ENCODE assay signal across 8 mouse cellular contexts in genomic region chr3:85707421-85707820, GRCm38 (mm10).
DNase-seq lines count a peak whose midpoint lies in the region; ATAC-seq and TF ChIP-seq lines count a peak whose summit lies in the region.

No protein-coding gene starts in this region.

- no peak for TF ChIP-seq EP300 in MEL (IDR thresholded peaks at IDR 0.05; ENCODE audit: low read depth in 1 of 2, low read length in 2 of 2)

- no peaks in the 10 kb centered on the region for H3K36me3 ChIP-seq in liver, embryonic 12.5 days
- no peaks in the 10 kb centered on the region for H3K36me3 ChIP-seq in MEL (ENCODE audit: control insufficient read depth in 1 of 2, insufficient read depth in 2 of 2, low read length in 2 of 2)

- H3K4me1 ChIP-seq in liver, embryonic 12.5 days: peaks cover 16% of the 10 kb centered on the region; the same call in 1 of the 2 replicates
- peaks cover 0 to 3% of the 10 kb centered on the region in 2 experiments; a peak in 1 of 4 replicates for H3K4me1 ChIP-seq in MEL (ENCODE audit: control insufficient read depth in 1 of 2, insufficient read depth in 2 of 2, low read length in 2 of 2)
- no peaks in the 10 kb centered on the region for H3K4me1 ChIP-seq in bone marrow, adult 2 months (ENCODE audit: control insufficient read depth, insufficient read depth, low read length)

- H3K27me3 ChIP-seq in liver, embryonic 12.5 days (replicated peaks): peaks cover 6% of the 10 kb centered on the region
- peaks cover 0 to 1% of the 10 kb centered on the region in 2 experiments; a peak in 1 of 4 replicates for H3K27me3 ChIP-seq in MEL (ENCODE audit: control insufficient read depth in 1 of 2, insufficient read depth in 2 of 2, low read length in 2 of 2)

- no peak for TF ChIP-seq POLR2A in MEL (IDR thresholded peaks at IDR 0.05; ENCODE audit: control insufficient read depth in 1 of 2, insufficient read depth in 1 of 2, low read depth in 1 of 2, low read length in 2 of 2, poor library complexity in 1 of 2)
- TF ChIP-seq POLR2A in bone marrow, adult 2 months (IDR thresholded peaks at IDR 0.05; ENCODE audit: borderline replicate concordance, control insufficient read depth, low read depth, low read length): no peak

- no peaks in the 10 kb centered on the region for H3K9me3 ChIP-seq in liver, embryonic 12.5 days (replicated peaks)
- H3K9me3 ChIP-seq in MEL (replicated peaks; ENCODE audit: insufficient read depth, low read length): no peaks in the 10 kb centered on the region

- DNase-seq in liver (peak; percentile 46), MEL (ENCODE audit: low read depth, low spot score) (peak; percentile 61)
- peak; percentile 58 for DNase-seq in forelimb bud, embryonic 11.5 days (ENCODE audit: low read depth, low spot score)
- DNase-seq in left cerebral cortex, adult 8-10 months (ENCODE audit: low spot score in 2 of 2): peak; percentile 18 to 26
- peak; percentile 25 for DNase-seq in retina, adult 2 months (ENCODE audit: low read depth, low spot score)

- H3K9ac ChIP-seq in liver, embryonic 12.5 days: no peak overlapping the region
- no peak overlapping the region for H3K9ac ChIP-seq in MEL (ENCODE audit: control insufficient read depth, low read depth, low read length, poor library complexity, severe bottlenecking)

- no peak for ATAC-seq in liver, embryonic 12.5 days
- ATAC-seq in erythroid progenitor cell, adult 5-6 weeks (replicated peaks; ENCODE audit: low FRiP score, poor library complexity, severe bottlenecking): no peak

- H3K27ac ChIP-seq in liver, embryonic 12.5 days: no peak overlapping the region
- H3K27ac ChIP-seq in MEL (ENCODE audit: control insufficient read depth, low read depth, low read length): no peak overlapping the region
- H3K27ac ChIP-seq in bone marrow, adult 2 months (ENCODE audit: control insufficient read depth, insufficient read depth, low read depth, low read length, poor library complexity): no peak overlapping the region

- no peak overlapping the region for H3K4me3 ChIP-seq in liver, embryonic 12.5 days
- no peak overlapping the region for H3K4me3 ChIP-seq in MEL (ENCODE audit: control insufficient read depth in 1 of 2, insufficient read depth in 1 of 2, low read depth in 2 of 2, low read length in 2 of 2)
- H3K4me3 ChIP-seq in bone marrow, adult 2 months (replicated peaks; ENCODE audit: control insufficient read depth, low read depth, low read length): no peak overlapping the region

- peak; percentile 69 for TF ChIP-seq RAD21 in MEL (IDR thresholded peaks at IDR 0.05; ENCODE audit: low read depth, low read length)

- WGBS in liver, embryonic 12.5 days (ENCODE audit: insufficient replicate concordance): 38% methylated on average over 7 of the region's 7 CpGs
- 33% methylated on average over 7 of the region's 7 CpGs for WGBS in bone marrow, adult 2 months

- TF ChIP-seq CTCF in MEL (IDR thresholded peaks at IDR 0.05 in 2 of 3, conservative IDR thresholded peaks at IDR 0.05 in 1 of 3; ENCODE audit: control insufficient read depth in 1 of 3, insufficient read depth in 1 of 3, low read depth in 2 of 3, low read length in 3 of 3, poor library complexity in 1 of 3, severe bottlenecking in 1 of 3): peak; percentile 66 to 77 (median 75)
- TF ChIP-seq CTCF in bone marrow, adult 2 months (IDR thresholded peaks at IDR 0.05; ENCODE audit: control insufficient read depth, insufficient read depth, low read length): peak; percentile 50

- no peak overlapping the region for H3K4me2 ChIP-seq in liver, embryonic 12.5 days

- no peaks in the 10 kb centered on the region for H3K79me2 ChIP-seq in MEL (ENCODE audit: control insufficient read depth, insufficient read depth, low read length, poor library complexity)

TF ChIP-seq in MEL, 35 proteins besides CTCF, POLR2A, EP300 and RAD21:
- TF ChIP-seq ZKSCAN1 (IDR thresholded peaks at IDR 0.05; ENCODE audit: low read depth, low read length) (no peak), GATA1 (IDR thresholded peaks at IDR 0.05; ENCODE audit: low read depth, low read length) (no peak), CHD1 (IDR thresholded peaks at IDR 0.05; ENCODE audit: low read depth, low read length) (no peak), HCFC1 (IDR thresholded peaks at IDR 0.05; ENCODE audit: low read depth, low read length) (no peak), MXI1 (IDR thresholded peaks at IDR 0.05; ENCODE audit: low read depth, low read length) (no peak), MEF2A (IDR thresholded peaks at IDR 0.05; ENCODE audit: extremely low read depth, insufficient replicate concordance, low read depth, low read length, poor library complexity, severe bottlenecking) (no peak), NRF1 (IDR thresholded peaks at IDR 0.05; ENCODE audit: insufficient read depth, low read depth, low read length, poor library complexity, severe bottlenecking) (no peak), USF2 (IDR thresholded peaks at IDR 0.05; ENCODE audit: borderline replicate concordance in 1 of 2, insufficient read depth in 1 of 2, low read depth in 1 of 2, low read length in 2 of 2) (no peak), SMC3 (IDR thresholded peaks at IDR 0.05; ENCODE audit: low read depth, low read length) (peak; percentile 80), GABPA (IDR thresholded peaks at IDR 0.05; ENCODE audit: low read depth, low read length) (no peak), ETS1 (IDR thresholded peaks at IDR 0.05; ENCODE audit: low read depth, low read length) (no peak), BHLHE40 (IDR thresholded peaks at IDR 0.05; ENCODE audit: borderline replicate concordance, low read depth, low read length) (no peak), RCOR1 (IDR thresholded peaks at IDR 0.05; ENCODE audit: low read depth, low read length) (no peak), MYB (IDR thresholded peaks at IDR 0.05; ENCODE audit: low read depth, low read length) (no peak), ZC3H11A (IDR thresholded peaks at IDR 0.05; ENCODE audit: low read depth, low read length) (peak; percentile 65), TAL1 (IDR thresholded peaks at IDR 0.05; ENCODE audit: low read length) (no peak), E2F4 (IDR thresholded peaks at IDR 0.05; ENCODE audit: borderline replicate concordance, low read depth, low read length) (no peak), UBTF (IDR thresholded peaks at IDR 0.05; ENCODE audit: borderline replicate concordance, insufficient read depth, low read depth, low read length) (no peak)
